In the genomic region with DNA sequence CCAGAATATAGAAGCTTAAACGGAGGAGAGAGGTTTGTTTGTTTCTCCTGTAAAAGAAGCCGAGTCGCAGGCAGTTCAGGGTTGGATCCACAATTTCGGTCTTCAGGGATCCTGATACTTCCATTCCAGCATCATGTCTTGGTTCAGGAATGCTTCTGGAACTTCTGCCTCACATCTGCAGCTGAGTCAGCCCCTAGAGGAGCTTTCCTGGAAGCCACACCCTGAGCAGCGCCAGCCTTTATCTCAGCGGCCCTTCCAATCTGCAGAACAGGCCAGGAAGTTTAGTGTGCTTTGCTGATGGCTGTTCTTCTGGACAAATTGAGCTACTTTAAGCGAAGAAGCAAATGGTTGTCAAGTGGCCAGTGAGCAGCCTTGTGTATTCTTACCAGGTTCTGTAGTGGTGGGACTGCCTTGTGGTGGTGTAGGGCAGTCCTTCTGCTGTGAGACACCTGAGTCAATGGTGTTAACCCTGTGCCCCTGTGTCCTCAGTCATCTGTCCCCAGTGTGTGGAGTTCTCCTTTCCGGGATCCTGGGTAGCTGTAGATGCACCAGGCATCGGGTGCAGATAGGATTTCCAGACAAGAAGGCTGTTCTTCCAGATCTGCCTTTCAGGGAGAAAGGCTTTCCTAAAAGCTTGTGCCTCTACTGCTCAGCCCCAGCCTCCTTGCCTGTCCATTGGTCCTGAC, we compare ENCODE assay signal across 14 mouse cellular contexts.
DNase-seq lines count a peak whose midpoint lies in the region; ATAC-seq and TF ChIP-seq lines count a peak whose summit lies in the region.
"Had no signal": no experiment of that assay in that cellular context is flagged by ENCODE, and none has a peak within 500 bp of the region (broad histone marks: within the 10 kb centered on the region; RNA-seq: fewer than 3 reads in every experiment).

No protein-coding gene starts in this region.

- H3K9ac ChIP-seq in heart, embryonic 11.5 days (ENCODE audit: low read depth, low read length): no peak overlapping the region
- H3K9ac ChIP-seq in liver, embryonic 16.5 days (ENCODE audit: low read depth, low read length): no peak overlapping the region
- H3K9ac ChIP-seq: neural tube, embryonic 15.5 days had no signal

- no peaks in the 10 kb centered on the region for H3K9me3 ChIP-seq in heart, embryonic 11.5 days (replicated peaks; ENCODE audit: control insufficient read depth, low read length)
- H3K9me3 ChIP-seq in liver, embryonic 16.5 days (replicated peaks; ENCODE audit: control insufficient read depth, low read length): no peaks in the 10 kb centered on the region
- no peaks in the 10 kb centered on the region for H3K9me3 ChIP-seq in hindbrain, embryonic 10.5 days
- H3K9me3 ChIP-seq: neural tube, embryonic 15.5 days had no signal

- 67% methylated on average over 9 of the region's 9 CpGs for WGBS in heart, embryonic 11.5 days (ENCODE audit: insufficient replicate concordance)
- WGBS in liver, embryonic 16.5 days (ENCODE audit: insufficient replicate concordance): 50% methylated on average over 9 of the region's 9 CpGs
- WGBS in hindbrain, embryonic 10.5 days: 89% methylated on average over 9 of the region's 9 CpGs

- ATAC-seq in heart, embryonic 11.5 days (replicated peaks; ENCODE audit: insufficient number of reproducible peaks, low FRiP score, low TSS enrichment): peak; percentile 67; the same call in 1 of the 2 replicates
- ATAC-seq in liver, embryonic 16.5 days (ENCODE audit: low read depth): 0 out of 2 replicates have a peak, but pooled peaks have one; percentile 32

- H3K4me2 ChIP-seq in heart, embryonic 11.5 days: no peak overlapping the region
- H3K4me2 ChIP-seq in liver, embryonic 16.5 days (ENCODE audit: low read depth, low read length): no peak overlapping the region
- H3K4me2 ChIP-seq: neural tube, embryonic 15.5 days had no signal

- intact Hi-C loops in gastrocnemius, adult 2 months (cut with DNase I): no loop called here

- no peaks in the 10 kb centered on the region for H3K27me3 ChIP-seq in heart, embryonic 11.5 days (ENCODE audit: control insufficient read depth, insufficient read depth, low read length)
- H3K27me3 ChIP-seq in liver, embryonic 16.5 days (ENCODE audit: control insufficient read depth, insufficient read depth, low read depth, low read length): no peaks in the 10 kb centered on the region
- H3K27me3 ChIP-seq in hindbrain, embryonic 10.5 days (ENCODE audit: insufficient read depth, poor library complexity, severe bottlenecking): no peaks in the 10 kb centered on the region
- H3K27me3 ChIP-seq: CH12.LX; neural tube, embryonic 15.5 days had no signal

- no peaks in the 10 kb centered on the region for H3K36me3 ChIP-seq in heart, embryonic 11.5 days (ENCODE audit: control insufficient read depth, insufficient read depth, low read length)
- no peaks in the 10 kb centered on the region for H3K36me3 ChIP-seq in liver, embryonic 16.5 days (ENCODE audit: control insufficient read depth, insufficient read depth)
- no peaks in the 10 kb centered on the region for H3K36me3 ChIP-seq in hindbrain, embryonic 10.5 days
- H3K36me3 ChIP-seq: neural tube, embryonic 15.5 days had no signal

- peak; percentile 17 for DNase-seq in R1 (ENCODE audit: low read depth, low spot score)
- peak; percentile 74 for DNase-seq in gastrocnemius, adult 2 months
- DNase-seq in layer of hippocampus, adult 18-20 months (ENCODE audit: low spot score in 2 of 2): no peak
- no peak for DNase-seq in thymus, postnatal 36 days
- DNase-seq in hindbrain, embryonic 10.5 days (ENCODE audit: low spot score): no peak
- DNase-seq: adrenal gland, postnatal 25 days; cerebellum, adult 11-12 months; kidney, postnatal 10 days; lung, postnatal 4 days; thymus, adult 2 months had no signal

- no peak for TF ChIP-seq CTCF in gastrocnemius, adult 2 months (IDR thresholded peaks at IDR 0.05)

- no peak overlapping the region for H3K4me3 ChIP-seq in gastrocnemius, adult 2 months
- H3K4me3 ChIP-seq in heart, embryonic 11.5 days (ENCODE audit: low read depth, low read length): no peak overlapping the region
- H3K4me3 ChIP-seq in liver, embryonic 16.5 days (ENCODE audit: low read depth, low read length): no peak overlapping the region
- no peak overlapping the region for H3K4me3 ChIP-seq in hindbrain, embryonic 10.5 days
- H3K4me3 ChIP-seq: neural tube, embryonic 15.5 days had no signal

- H3K4me1 ChIP-seq in heart, embryonic 11.5 days (ENCODE audit: control insufficient read depth, insufficient read depth, low read length): no peaks in the 10 kb centered on the region
- H3K4me1 ChIP-seq in liver, embryonic 16.5 days (ENCODE audit: control insufficient read depth, low read depth, low read length): peaks cover 3% of the 10 kb centered on the region
- H3K4me1 ChIP-seq in hindbrain, embryonic 10.5 days (replicated peaks): no peaks in the 10 kb centered on the region
- H3K4me1 ChIP-seq: neural tube, embryonic 15.5 days had no signal

- H3K27ac ChIP-seq in gastrocnemius, adult 2 months: peak overlapping the region; percentile 74
- H3K27ac ChIP-seq in heart, embryonic 11.5 days (ENCODE audit: low read depth, low read length): no peak overlapping the region
- H3K27ac ChIP-seq in liver, embryonic 16.5 days (ENCODE audit: low read length): no peak overlapping the region
- no peak overlapping the region for H3K27ac ChIP-seq in hindbrain, embryonic 10.5 days
- H3K27ac ChIP-seq: neural tube, embryonic 15.5 days had no signal

Comparison
In these comparisons a context has a peak if more than half of its experiments do, and no peak if none do; other contexts are left out.
1. DNase-seq: peak in R1 (single experiment) and gastrocnemius, adult 2 months (single experiment); none in layer of hippocampus, adult 18-20 months (0 of 2), thymus, postnatal 36 days (0 of 2) and hindbrain, embryonic 10.5 days (single experiment).